Mouse (Mus musculus) forebrain, embryonic 12.5 days (tissue): Measurements from ENCODE around the gene Adss. TPM values are rescaled to one million over a fixed set of nuclear protein-coding genes. Genes with fewer than 3 reads are reported as not detected.

Experiments used
- ATAC-seq: fragments of 200-750 bp; cut with Nextera tagmentation; 2 replicates; pipeline ENCODE4 v1.8.0; 2017; ENCODE audit warnings: moderate TSS enrichment; ENCODE audit not compliant: low FRiP score
- H3K27ac ChIP-seq: fragments of 300-500 bp; sonication (generic); 2 replicates; pipeline ENCODE4 v1.5.1; 2016; ENCODE audit warnings: mild to moderate bottlenecking
- H3K27me3 ChIP-seq: fragments of 300-500 bp; sonication (generic); 2 replicates; pipeline ENCODE4 v1.6.1; 2016; ENCODE audit warnings: mild to moderate bottlenecking
- H3K36me3 ChIP-seq: fragments of 300-500 bp; sonication (generic); replicated peaks from 2 replicates; pipeline ENCODE4 v1.6.1; 2016; ENCODE audit warnings: mild to moderate bottlenecking
- H3K4me1 ChIP-seq: fragments of 300-500 bp; sonication (generic); 2 replicates; pipeline ENCODE4 v1.6.1; 2016
- H3K4me2 ChIP-seq: fragments of 300-500 bp; sonication (generic); 2 replicates; pipeline ENCODE4 v1.6.1; 2016; ENCODE audit warnings: mild to moderate bottlenecking, moderate library complexity
- H3K4me3 ChIP-seq: fragments of 300-500 bp; sonication (generic); replicated peaks from 2 replicates; pipeline ENCODE4 v1.5.1; 2016; ENCODE audit warnings: mild to moderate bottlenecking
- H3K9ac ChIP-seq: fragments of 300-500 bp; sonication (generic); 2 replicates; pipeline ENCODE4 v1.6.1; 2016; ENCODE audit warnings: mild to moderate bottlenecking
- H3K9me3 ChIP-seq: fragments of 300-500 bp; sonication (generic); 2 replicates; pipeline ENCODE4 v1.6.1; 2016
- WGBS: fragments of 180-500 bp; shearing (Covaris S2); methylation state at CpG from one replicate; pipeline ENCODE4 v1.1.7; 2016; 5-methylcytosine and 5-hydroxymethylcytosine counted together
- polyA plus RNA-seq: library from polyadenylated mRNA; unstranded; fragments of >200 nt; fragmentation: Nextera tagmentation; extraction: Ambion mirVana; gene quantifications from 2 replicates; pipeline ENCODE4 v1.2.1, GENCODE M21; 2016

Adss gene
- polyA plus RNA-seq, 1 experiment from 2014 or later, result 49.4 TPM

DNA sequence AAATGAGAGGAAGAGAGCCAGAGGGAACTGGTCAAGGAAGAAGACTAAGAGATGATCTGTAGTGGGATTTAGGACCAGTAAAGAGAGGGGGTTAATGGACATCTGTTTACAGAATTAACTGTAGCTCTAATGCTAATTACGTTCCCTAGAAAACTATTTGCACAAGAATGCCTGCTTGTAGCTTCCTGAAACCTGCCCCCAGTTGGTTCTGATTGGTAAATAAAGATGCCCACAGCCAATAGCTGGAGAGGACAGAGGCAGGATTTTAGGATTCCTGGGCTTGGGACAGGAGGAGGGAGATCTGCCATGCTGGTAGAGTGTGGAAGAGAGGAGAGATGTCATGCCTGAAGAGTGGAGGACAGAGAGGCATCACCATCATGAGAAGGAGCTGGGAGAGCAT is 42.8 kb downstream of the Adss start:
- Histone ChIP-seq H3K27me3 (no peaks in the 10 kb centered on the region), H3K4me2 (no peak overlapping the region), H3K4me1 (no peaks in the 10 kb centered on the region), H3K27ac (no peak overlapping the region), H3K9me3 (peaks cover 23% of the 10 kb centered on the region), H3K36me3 (0 out of 2 replicates have a peak, but pooled peaks cover 7% of the 10 kb centered on the region), H3K4me3 (no peak overlapping the region), H3K9ac (no peak overlapping the region)
- no peak for ATAC-seq
- 50% methylated on average over 1 of the region's 1 CpGs for WGBS

DNA sequence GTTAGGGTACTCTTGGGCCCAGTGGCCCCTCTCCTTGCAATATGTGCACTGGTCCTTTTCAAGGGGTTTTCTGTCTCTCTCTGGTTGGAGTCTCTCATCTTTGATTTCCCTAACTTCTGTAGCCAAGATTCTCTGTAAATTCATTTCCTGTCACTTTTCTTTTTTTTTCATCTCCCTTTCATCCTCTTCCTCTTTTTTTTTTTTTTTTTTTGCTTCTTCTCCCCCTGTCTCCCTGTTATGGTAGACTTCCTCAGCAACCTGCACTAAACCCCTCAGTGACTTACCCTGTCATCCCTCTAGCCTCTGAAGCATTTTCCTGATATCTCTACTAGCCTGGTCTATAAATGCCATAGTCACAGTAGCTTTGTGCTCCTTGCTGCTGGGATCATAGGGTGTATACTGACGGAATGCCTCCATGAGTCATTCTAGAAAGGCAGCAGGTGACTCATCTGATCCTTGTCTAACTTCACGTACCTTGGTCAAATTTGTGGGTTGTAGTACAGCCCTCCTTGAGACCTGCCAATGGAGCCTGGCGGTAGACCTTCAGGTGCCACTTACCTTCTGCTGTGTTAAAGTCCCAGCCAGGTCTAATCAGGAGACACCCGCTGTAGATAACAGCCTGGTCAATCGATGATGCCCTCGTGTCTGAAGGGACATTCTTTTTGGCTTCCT is 48.3 kb downstream of the Adss start:
- H3K9ac ChIP-seq, result no peak overlapping the region
- H3K9me3 ChIP-seq, result peaks cover 26% of the 10 kb centered on the region
- ATAC-seq, result no peak
- no peak overlapping the region for H3K4me3 ChIP-seq
- 94% methylated on average over 6 of the region's 6 CpGs for WGBS
- H3K27ac ChIP-seq, result no peak overlapping the region
- H3K36me3 ChIP-seq, result 0 out of 2 replicates have a peak, but pooled peaks cover 7% of the 10 kb centered on the region
- no peak overlapping the region for H3K4me2 ChIP-seq
- H3K4me1 ChIP-seq, result no peaks in the 10 kb centered on the region
- no peaks in the 10 kb centered on the region for H3K27me3 ChIP-seq

DNA sequence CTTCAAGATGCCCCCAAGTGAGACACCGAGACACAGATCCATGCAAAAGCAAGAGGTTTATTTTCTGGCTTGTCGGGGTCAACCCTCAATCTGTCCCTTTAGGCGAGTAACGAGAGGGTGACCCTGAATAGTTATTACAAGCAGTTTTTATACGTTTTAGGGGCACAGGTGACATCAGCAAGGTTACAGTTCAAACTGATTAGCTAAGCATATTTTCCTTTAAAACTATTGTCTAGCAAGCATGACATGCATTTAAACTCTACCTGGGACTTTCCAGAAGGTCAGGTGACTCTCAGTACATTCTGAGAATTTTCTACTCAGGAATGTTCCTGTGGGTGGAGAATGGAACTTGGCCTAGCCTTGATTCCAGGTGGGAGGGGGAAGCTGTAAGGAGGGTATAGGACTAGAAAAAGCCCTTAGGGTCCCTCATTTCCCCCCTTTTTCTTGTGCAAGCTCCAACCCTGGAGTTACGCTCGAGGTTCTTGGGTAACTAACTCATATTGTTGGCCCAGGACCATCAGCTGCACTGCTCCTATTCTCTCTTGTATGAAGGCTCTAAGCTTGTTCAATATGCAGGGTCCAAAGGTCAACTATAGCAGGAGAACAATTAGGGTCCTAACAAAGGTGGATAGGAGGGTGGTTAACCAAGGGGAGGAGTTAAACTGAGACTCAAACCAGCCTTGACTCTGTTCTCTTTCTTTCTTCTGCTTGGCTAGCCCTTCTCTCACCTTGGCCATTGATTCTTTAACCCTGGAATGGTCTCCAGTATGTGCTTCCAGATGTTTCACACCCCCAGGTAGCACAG is 51.6 kb downstream of the Adss start:
- H3K27me3 ChIP-seq, result no peaks in the 10 kb centered on the region
- no peak for ATAC-seq
- H3K9ac ChIP-seq, result no peak overlapping the region
- no peaks in the 10 kb centered on the region for H3K4me1 ChIP-seq
- peaks cover 11% of the 10 kb centered on the region for H3K9me3 ChIP-seq
- no peak overlapping the region for H3K4me3 ChIP-seq
- H3K4me2 ChIP-seq, result no peak overlapping the region
- no peak overlapping the region for H3K27ac ChIP-seq
- WGBS, result 81% methylated on average over 7 of the region's 7 CpGs
- no peaks in the 10 kb centered on the region for H3K36me3 ChIP-seq

DNA sequence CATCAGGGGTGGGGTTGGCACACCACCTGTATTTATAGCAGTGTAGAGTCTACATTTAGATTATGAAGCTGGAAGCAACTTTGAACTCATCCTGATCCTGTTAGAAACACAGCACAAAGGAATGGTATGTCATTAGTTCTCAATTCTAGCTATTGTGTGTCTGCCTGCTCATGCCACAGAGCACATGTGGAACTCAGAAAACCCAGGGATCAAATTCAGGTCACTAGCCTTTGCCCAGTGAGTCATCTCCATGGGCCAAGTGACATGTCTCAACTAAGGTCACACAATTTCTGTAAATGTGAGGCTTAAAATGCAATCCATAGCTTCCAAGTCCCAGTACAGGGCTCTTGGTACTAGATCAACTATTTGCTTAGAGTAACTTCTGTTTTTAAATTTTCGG is 54.2 kb downstream of the Adss start:
- H3K27ac ChIP-seq, result no peak overlapping the region
- no peaks in the 10 kb centered on the region for H3K36me3 ChIP-seq
- no peaks in the 10 kb centered on the region for H3K9me3 ChIP-seq
- no peak overlapping the region for H3K9ac ChIP-seq
- H3K27me3 ChIP-seq, result no peaks in the 10 kb centered on the region
- WGBS, result 92% methylated on average over 1 of the region's 1 CpGs
- H3K4me2 ChIP-seq, result no peak overlapping the region
- H3K4me3 ChIP-seq, result no peak overlapping the region
- no peaks in the 10 kb centered on the region for H3K4me1 ChIP-seq
- ATAC-seq, result no peak

DNA sequence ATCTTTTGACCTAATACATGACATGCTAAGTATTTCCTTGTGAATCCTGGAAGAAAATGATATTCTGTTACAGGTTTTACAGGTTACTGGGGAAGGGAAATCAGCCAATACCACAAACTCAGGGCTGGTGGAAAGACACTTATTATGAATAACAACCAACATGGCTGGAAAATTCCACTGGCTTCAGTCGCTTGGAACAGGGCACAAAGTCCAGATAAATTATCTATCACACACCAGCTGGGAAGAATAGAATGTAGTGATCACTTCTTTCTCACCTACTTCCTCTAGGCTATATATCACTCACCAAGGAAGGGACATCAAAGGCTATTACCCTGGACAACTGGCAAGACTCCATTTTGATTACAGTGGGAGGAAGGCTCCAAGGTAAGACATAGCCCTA is 55.6 kb downstream of the Adss start:
- no peak overlapping the region for H3K4me3 ChIP-seq
- H3K4me1 ChIP-seq, result no peaks in the 10 kb centered on the region
- no peaks in the 10 kb centered on the region for H3K27me3 ChIP-seq
- H3K4me2 ChIP-seq, result no peak overlapping the region
- H3K9me3 ChIP-seq, result no peaks in the 10 kb centered on the region
- H3K36me3 ChIP-seq, result no peaks in the 10 kb centered on the region
- no peak overlapping the region for H3K27ac ChIP-seq
- H3K9ac ChIP-seq, result no peak overlapping the region
- 88% methylated on average over 1 of the region's 1 CpGs for whole genome bisulfite sequencing
- no peak for ATAC-seq

DNA sequence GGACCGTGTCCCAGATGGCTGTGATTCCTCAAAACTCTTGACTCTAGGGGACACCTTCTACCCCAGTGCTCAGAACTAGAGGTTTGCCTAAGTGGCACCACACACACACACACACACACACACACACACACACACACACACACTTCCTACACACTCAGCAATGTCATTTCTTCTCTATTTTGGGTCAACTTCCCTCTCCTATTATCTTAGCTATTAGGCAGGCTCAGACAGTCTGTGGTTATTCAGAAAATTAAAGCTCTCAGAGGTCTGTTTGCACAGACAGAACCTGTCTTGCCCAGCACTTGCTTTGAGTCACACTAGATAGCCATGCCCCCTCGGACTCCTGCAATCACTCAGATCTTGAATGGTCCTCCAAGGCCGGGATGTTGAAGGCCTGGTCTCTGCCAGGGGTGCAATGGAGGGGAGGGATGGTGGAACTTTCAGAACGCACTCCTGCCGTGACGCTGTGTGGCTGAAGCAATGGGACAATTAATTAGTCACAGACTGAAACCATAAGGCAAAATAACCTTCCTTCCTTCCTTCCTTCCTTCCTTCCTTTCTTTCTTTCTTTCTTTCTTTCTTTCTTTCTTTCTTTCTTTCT is 58.7 kb downstream of the Adss start:
- no peak overlapping the region for H3K4me2 ChIP-seq
- no peaks in the 10 kb centered on the region for H3K36me3 ChIP-seq
- WGBS, result 74% methylated on average over 6 of the region's 6 CpGs
- H3K4me1 ChIP-seq, result no peaks in the 10 kb centered on the region
- H3K9me3 ChIP-seq, result no peaks in the 10 kb centered on the region
- H3K27me3 ChIP-seq, result no peaks in the 10 kb centered on the region
- no peak for ATAC-seq
- no peak overlapping the region for H3K27ac ChIP-seq
- no peak overlapping the region for H3K9ac ChIP-seq
- H3K4me3 ChIP-seq, result no peak overlapping the region

DNA sequence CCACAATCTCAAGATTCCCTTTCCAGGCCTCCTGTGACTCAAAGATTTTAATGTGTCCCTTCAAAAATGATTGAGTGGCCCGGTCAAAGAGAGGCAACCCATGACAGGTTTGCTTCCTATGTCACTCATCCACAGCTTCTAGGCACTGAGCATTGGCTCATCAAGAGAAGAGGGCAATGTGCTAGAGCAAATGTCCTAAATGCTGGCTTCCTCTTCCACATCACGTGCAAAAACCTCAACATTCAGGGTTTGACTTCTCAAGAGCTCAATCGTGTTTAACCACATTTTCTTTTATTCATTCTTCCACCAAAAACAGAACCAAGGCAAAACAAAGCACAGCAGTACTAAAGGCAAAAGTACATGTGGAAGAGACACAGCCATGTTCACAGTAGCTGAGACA is 64.3 kb downstream of the Adss start:
- Histone ChIP-seq H3K4me3 (no peak overlapping the region), H3K9ac (no peak overlapping the region), H3K27me3 (no peaks in the 10 kb centered on the region), H3K27ac (no peak overlapping the region), H3K9me3 (peaks cover 11% of the 10 kb centered on the region; the same call in 1 of the 2 replicates), H3K4me2 (no peak overlapping the region), H3K4me1 (no peaks in the 10 kb centered on the region; the same call in 1 of the 2 replicates), H3K36me3 (no peaks in the 10 kb centered on the region)
- no peak for ATAC-seq
- 93% methylated on average over 3 of the region's 3 CpGs for WGBS

DNA sequence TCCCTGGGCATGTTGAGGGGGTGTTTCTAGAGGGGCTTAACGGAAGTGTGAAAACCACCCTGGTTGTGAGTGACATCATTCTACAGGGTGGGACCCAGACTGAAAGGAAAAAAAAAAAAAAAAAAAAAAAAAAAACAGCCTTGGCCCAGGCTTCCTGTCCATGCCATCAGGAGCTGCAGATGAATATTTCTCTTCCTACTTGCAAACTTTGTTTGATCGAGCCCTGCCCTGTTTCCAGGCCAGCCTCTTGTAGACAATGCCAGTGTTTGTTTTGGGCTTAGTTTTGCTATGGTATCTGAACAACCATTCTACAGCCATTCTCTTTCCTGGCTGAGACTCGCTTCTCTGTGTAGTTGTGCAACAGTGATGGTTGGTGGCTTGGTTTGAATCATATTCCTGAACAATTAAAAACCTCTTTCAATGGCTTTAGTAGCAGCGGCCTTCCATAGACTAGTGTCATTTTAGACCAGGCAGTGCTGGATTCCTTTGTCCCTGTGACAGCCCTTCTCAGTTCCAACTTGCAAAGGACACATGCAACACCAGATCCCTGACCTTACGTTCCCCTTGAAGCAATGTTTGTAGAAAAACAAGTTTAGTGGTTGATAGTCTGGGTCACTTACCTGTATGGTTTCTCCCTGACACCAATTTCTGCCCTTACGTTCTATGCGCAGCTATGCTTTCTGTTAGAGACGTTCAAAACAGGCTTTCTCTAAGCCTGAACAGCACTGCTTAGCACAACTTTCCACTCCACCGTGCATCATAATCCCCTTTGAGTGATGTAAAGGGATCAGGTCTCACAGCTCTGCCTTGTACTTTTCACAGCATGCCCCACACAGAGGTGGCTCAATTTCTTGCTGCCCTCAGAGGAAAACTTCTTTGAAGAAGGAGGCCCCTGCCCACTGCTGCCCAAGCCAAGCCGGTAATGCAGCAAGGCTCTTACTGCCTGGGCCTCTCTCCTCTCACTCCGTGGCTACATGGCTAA is 67.0 kb downstream of the Adss start, which contains the start of gene 1700016C15Rik:
1700016C15Rik (plus strand) TSS at position 772 of the 982 bp plus-strand sequence.
- no peak within 1 kb of the TSS for H3K4me3 ChIP-seq
- WGBS, result 33% methylated on average over 11 of the region's 11 CpGs
- H3K27ac ChIP-seq, result no peak within 1 kb of the TSS
- H3K4me1 ChIP-seq, result no peaks in the 10 kb centered on the region; the same call in 1 of the 2 replicates
- H3K9ac ChIP-seq, result no peak within 1 kb of the TSS
- H3K4me2 ChIP-seq, result no peak within 1 kb of the TSS
- peaks cover 11% of the 10 kb centered on the region; the same call in 1 of the 2 replicates for H3K9me3 ChIP-seq
- no peaks in the 10 kb centered on the region for H3K27me3 ChIP-seq
- H3K36me3 ChIP-seq, result no peaks in the 10 kb centered on the region
- no peak for ATAC-seq

DNA sequence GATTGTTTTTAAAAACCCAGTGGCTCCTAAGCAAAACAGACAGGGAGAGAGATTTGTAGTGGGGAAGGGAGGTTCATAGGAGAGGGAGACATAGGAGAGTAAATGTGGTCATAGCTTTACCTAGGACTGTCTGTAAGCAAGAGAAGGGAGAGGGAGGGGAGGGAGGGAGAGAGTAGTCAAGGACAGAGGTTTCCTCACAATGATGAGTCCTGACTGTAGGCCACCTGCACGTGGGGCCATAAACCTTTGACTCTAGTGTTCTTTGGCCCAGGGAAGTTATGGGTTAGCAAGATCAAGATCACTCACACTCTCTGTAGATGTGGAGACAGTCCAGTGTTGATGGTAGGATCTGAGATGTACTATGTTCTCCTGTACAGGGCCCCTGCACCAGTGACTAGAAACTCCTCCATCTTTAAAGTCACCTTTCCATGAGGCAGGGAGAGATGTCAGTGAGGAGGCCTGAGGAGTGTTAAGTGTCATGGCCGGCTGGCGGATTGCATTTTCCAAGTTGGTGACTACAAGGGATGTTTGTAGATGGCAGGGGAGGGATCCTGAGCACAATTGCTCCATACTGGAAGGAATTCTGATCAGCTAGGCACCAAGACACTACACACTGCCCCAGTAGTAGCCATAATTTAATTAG is 68.3 kb downstream of the Adss start:
- WGBS, result 88% methylated on average over 3 of the region's 3 CpGs
- ATAC-seq, result no peak

DNA sequence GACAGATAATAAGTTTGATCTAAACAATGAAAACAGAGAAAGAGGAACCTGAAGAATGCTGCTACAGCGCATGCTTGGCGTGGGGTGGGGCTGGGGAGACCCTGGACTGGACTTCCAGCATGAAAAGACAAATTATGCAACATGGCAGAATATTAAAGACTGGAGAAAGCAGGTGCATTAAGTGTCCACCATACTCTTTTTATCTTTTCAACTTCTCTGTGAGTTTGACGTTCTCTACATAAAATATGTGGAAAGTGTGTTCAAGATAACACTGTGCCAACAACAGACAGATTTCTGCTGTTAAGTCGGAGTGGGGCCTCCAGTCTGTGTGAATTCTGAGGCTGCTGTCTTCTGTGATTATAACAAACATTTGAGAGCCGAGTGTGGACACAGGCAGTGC is 69.4 kb downstream of the Adss start:
- 84% methylated on average over 5 of the region's 5 CpGs for WGBS
- no peaks in the 10 kb centered on the region for H3K36me3 ChIP-seq
- no peak overlapping the region for H3K4me3 ChIP-seq
- peaks cover 9% of the 10 kb centered on the region; the same call in 1 of the 2 replicates for H3K9me3 ChIP-seq
- H3K9ac ChIP-seq, result no peak overlapping the region
- H3K4me2 ChIP-seq, result no peak overlapping the region
- no peak for ATAC-seq
- H3K27ac ChIP-seq, result no peak overlapping the region
- peaks cover 3% of the 10 kb centered on the region; the same call in 1 of the 2 replicates for H3K27me3 ChIP-seq
- no peaks in the 10 kb centered on the region; the same call in 1 of the 2 replicates for H3K4me1 ChIP-seq

More for the DNA sequence above, 68.3 kb downstream of the Adss start:
- Histone ChIP-seq H3K9ac (no peak overlapping the region), H3K4me3 (no peak overlapping the region), H3K9me3 (peaks cover 11% of the 10 kb centered on the region; the same call in 1 of the 2 replicates), H3K27ac (no peak overlapping the region), H3K36me3 (no peaks in the 10 kb centered on the region), H3K4me2 (no peak overlapping the region), H3K27me3 (peaks cover 3% of the 10 kb centered on the region; the same call in 1 of the 2 replicates), H3K4me1 (no peaks in the 10 kb centered on the region; the same call in 1 of the 2 replicates)

DNA sequence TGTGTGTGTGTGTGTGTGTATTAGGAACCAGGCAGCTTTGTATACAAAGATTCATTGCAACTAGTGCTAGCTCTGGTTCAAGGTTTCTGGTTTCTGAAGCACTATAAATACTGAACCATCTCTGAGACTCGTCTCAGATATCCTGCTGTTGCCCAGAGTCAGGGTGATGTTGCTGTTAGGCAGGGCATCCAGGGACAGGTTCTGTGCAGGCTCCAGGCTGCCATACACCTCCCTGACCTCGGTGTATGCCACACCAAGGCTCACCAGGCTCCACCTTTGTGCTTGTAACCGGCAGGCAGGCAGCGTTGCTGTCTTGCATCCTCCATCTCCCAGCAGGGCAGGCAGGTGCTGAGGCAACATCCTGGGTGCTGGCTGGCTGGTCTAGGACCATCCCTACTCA is 72.5 kb downstream of the Adss start:
- H3K27me3 ChIP-seq, result peaks cover 8% of the 10 kb centered on the region
- no peak overlapping the region for H3K4me3 ChIP-seq
- H3K9me3 ChIP-seq, result no peaks in the 10 kb centered on the region
- 80% methylated on average over 4 of the region's 4 CpGs for WGBS
- ATAC-seq, result no peak
- H3K36me3 ChIP-seq, result no peaks in the 10 kb centered on the region
- no peak overlapping the region for H3K27ac ChIP-seq
- no peak overlapping the region for H3K4me2 ChIP-seq
- no peak overlapping the region for H3K9ac ChIP-seq
- H3K4me1 ChIP-seq, result no peaks in the 10 kb centered on the region
